Mouse (Mus musculus) bone marrow, adult 2 months (tissue): ENCODE results near the gene Cxcl1. TPM values are rescaled to one million over a fixed set of nuclear protein-coding genes. Genes with fewer than 3 reads are reported as not detected.

Source experiments
- H3K27ac ChIP-seq: fragments of 200-500 bp; 2 replicates; pipeline ENCODE4 v1.5.1; 2012; ENCODE audit warnings: low read depth, mild to moderate bottlenecking, control low read depth, inconsistent platforms, low read length; ENCODE audit not compliant: control insufficient read depth, poor library complexity, insufficient read depth
- H3K4me1 ChIP-seq: fragments of 200-500 bp; 2 replicates; pipeline ENCODE4 v1.6.1; 2011; ENCODE audit warnings: low read length; ENCODE audit not compliant: control insufficient read depth, insufficient read depth
- H3K4me3 ChIP-seq: fragments of 200-500 bp; replicated peaks from 2 replicates; pipeline ENCODE3; 2011; ENCODE audit warnings: mild to moderate bottlenecking, low read depth, low read length, control low read depth; ENCODE audit not compliant: control insufficient read depth
- CTCF ChIP-seq: fragments of 200-500 bp; IDR thresholded peaks from 2 replicates; pipeline ENCODE4 v1.5.1; 2011; ENCODE audit warnings: low read length, control low read depth; ENCODE audit not compliant: control insufficient read depth, insufficient read depth
- POLR2A ChIP-seq: fragments of 200-500 bp; IDR thresholded peaks from 2 replicates; pipeline ENCODE4 v1.6.1; 2011; ENCODE audit warnings: low read depth, mild to moderate bottlenecking, control low read depth, low read length, borderline replicate concordance; ENCODE audit not compliant: control insufficient read depth
- WGBS: fragments of 180-500 bp; shearing (Covaris S2); methylation state at CpG from one replicate; pipeline ENCODE4 v1.1.7; 2018; 5-methylcytosine and 5-hydroxymethylcytosine counted together
- polyA plus RNA-seq: library from polyadenylated mRNA; stranded (reverse); fragments of >200 nt; gene quantifications from 2 replicates; pipeline ENCODE4 v1.2.4, GENCODE M21; 2011; ENCODE audit warnings: low replicate concordance; ENCODE audit not compliant: missing spikeins, insufficient read depth, insufficient read length

Cxcl1 gene
- polyA plus RNA-seq, 1 experiment, result 1.6 TPM

DNA sequence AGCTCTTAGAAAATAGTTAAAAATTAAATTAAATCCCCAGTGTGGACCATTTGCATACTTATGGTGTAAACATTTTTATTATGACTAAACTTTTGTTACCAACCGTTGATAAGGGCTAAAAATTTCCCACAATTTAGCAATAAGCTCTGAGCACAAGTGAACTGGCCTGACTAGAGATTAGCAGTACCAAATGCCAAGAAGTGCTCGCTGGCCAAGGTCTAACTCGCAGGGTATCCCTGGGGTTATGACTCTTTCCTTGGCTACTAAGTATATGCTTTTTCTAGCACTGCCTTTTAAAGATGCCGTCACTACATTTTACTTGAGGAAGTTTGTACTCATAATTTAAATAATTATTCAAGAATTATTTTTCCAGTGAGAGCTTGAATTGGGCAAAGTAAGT, 10.0 kb upstream of the Cxcl1 start:
- no peak for TF ChIP-seq POLR2A
- WGBS, result 80% methylated on average over 4 of the region's 4 CpGs
- H3K4me1 ChIP-seq, result peaks cover 3% of the 10 kb centered on the region; the same call in 1 of the 2 replicates
- no peak overlapping the region; the same call in 1 of the 2 replicates for H3K27ac ChIP-seq
- no peak overlapping the region for H3K4me3 ChIP-seq

DNA sequence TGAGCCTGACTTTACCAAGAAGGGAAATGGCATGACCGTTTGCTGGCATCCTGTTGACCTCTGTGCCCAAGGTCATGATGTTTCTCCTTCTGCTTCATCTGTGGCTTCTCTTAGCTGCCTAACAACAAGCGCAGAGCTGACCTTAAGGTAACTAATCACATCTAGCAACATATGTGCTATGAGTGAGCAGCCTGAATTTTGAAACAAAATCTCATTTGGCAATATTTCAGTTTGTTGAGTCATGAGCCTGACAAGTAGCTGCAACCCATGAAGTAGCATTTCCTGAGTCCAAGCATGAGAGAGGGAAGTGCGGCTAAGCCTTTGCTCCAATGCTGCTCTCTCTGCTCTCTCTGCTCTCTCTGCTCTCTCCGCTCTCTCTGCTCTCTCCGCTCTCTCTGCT, 9.4 kb upstream of the Cxcl1 start:
- H3K4me1 ChIP-seq, result peaks cover 3% of the 10 kb centered on the region; the same call in 1 of the 2 replicates

DNA sequence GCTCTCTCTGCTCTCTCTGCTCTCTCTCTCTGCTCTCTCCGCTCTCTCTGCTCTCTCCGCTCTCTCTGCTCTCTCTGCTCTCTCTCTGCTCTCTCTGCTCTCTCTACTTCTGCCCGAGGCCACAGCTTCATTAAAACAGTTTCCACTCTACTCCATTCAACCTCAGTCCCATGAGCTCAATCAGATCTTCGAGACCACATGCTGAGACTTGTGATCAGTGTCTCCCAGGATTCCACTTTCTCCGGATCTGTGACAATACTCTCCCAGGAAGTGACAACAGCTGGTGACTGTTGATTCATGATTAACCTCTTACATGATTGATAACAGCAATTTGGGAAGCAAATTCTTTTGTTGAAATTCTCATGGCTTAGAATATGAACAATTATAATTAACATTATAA, 8.9 kb upstream of the Cxcl1 start:
- 81% methylated on average over 5 of the region's 5 CpGs for WGBS

More for the DNA sequence above, 9.4 kb upstream of the Cxcl1 start:
- no peak for TF ChIP-seq POLR2A
- no peak for TF ChIP-seq CTCF
- no peak overlapping the region for H3K4me3 ChIP-seq
- WGBS, result 54% methylated on average over 5 of the region's 5 CpGs
- H3K27ac ChIP-seq, result peak overlapping the region; percentile 79

DNA sequence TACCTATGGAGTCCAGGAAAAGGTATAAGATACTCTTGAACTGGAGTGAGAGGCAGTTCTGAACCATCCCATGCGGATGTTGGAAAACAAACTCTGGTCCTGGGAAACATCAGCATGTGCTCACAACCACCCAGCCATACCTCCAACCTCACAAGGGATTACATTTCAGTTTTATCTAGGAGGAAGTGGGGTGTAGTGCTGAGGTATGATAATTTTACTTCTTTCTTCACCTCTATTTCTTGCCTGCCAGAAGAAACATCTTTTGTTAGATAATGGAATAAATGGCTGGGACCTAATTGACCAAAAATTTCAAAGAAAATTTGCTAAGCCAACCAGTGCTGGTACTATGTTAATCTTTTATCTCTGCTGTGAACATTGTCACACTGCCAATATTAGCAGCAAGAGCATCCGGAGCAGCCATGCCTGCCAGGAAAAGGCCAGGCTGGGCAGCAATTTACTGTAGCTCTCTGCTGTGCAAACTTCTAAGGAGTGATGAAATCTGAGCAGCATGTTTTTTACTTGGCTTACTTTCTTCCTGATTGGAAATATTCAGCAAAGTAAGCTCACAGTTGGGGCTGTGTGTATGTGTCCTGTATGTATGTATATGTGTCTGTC, 6.3 kb upstream of the Cxcl1 start:
- WGBS, result 41% methylated on average over 2 of the region's 2 CpGs
- TF ChIP-seq POLR2A (no peak), CTCF (no peak)
- Histone ChIP-seq H3K4me3 (no peak overlapping the region), H3K27ac (no peak overlapping the region), H3K4me1 (peaks cover 2% of the 10 kb centered on the region; the same call in 1 of the 2 replicates)

More for the DNA sequence above, 8.9 kb upstream of the Cxcl1 start:
- no peak overlapping the region for H3K4me3 ChIP-seq
- H3K27ac ChIP-seq, result peak overlapping the region; percentile 79
- peaks cover 3% of the 10 kb centered on the region; the same call in 1 of the 2 replicates for H3K4me1 ChIP-seq
- TF ChIP-seq POLR2A, result no peak
- TF ChIP-seq CTCF, result no peak

DNA sequence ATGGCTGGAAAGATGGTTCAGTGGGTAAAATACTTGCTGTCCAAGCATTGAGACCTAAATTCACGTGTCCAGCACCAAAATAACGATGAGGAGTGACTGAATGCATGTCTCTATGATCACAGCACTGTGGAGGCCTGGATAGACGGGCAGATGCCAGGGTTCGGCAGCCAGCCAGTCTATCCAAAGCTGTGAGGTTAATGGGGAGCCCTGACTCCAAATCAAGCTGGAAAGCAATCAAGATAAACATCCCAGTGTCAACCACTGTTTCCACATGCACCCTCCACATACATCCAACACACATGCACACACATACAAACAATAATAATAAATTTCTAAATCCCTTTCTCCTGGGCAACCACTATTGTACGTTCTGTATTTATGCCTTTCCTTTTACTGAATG, 2.4 kb upstream of the Cxcl1 start:
- Histone ChIP-seq H3K27ac (no peak overlapping the region), H3K4me1 (no peaks in the 10 kb centered on the region), H3K4me3 (no peak overlapping the region)
- TF ChIP-seq CTCF (no peak), POLR2A (no peak)
- whole genome bisulfite sequencing, result 76% methylated on average over 5 of the region's 5 CpGs

DNA sequence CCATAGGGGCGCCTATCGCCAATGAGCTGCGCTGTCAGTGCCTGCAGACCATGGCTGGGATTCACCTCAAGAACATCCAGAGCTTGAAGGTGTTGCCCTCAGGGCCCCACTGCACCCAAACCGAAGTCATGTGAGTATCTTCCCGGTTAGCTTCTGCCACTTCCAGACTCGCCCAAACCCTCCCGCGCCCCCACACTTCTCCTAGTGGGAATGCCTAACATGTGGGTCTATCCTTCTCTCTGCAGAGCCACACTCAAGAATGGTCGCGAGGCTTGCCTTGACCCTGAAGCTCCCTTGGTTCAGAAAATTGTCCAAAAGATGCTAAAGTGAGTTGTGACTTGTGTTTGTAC, 398 bp downstream of the Cxcl1 start:
- no peaks in the 10 kb centered on the region for H3K4me1 ChIP-seq
- H3K4me3 ChIP-seq, result no peak overlapping the region
- WGBS, result 50% methylated on average over 10 of the region's 10 CpGs
- no peak for TF ChIP-seq POLR2A
- TF ChIP-seq CTCF, result no peak
- no peak overlapping the region for H3K27ac ChIP-seq

DNA sequence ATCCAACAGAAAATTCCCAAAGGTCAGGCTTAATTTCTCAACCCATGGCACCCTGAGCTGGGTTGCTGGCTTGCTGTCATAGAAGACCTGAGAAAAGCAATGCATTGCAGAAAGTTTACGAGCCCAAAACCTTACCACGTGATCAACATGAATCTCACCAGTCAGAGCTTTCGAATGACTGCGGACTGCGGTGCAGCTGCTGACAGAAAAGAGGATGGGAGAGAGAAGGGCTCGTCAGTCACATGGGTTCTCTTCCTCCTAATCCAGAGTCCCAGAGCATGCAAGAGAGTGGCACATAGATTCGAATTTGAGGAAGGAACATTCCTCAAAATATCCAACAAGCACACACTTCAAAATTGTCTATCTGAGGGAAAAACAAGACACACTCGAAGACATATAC, 3.2 kb downstream of the Cxcl1 start:
- Histone ChIP-seq H3K27ac (no peak overlapping the region), H3K4me1 (no peaks in the 10 kb centered on the region; the same call in 1 of the 2 replicates), H3K4me3 (no peak overlapping the region)
- WGBS, result 68% methylated on average over 8 of the region's 8 CpGs
- TF ChIP-seq POLR2A (no peak), CTCF (no peak)

DNA sequence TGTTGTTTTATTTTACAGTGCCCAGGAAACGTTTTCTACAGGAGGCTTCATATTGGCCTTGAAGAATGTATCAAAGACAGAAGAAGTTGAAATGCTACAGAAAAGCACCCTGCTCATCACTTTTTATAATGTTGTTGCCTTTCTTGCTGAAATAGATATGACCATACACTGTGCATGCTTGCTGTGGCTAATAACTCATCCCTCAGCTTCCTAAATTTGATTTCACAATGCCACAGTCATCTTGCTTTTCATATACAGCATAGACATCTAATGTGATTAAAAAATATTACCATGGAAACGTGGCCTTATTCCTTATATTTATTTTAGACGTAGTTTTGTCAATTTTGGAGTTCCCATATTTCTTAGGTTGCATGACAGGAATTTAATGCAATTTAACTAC, 6.4 kb downstream of the Cxcl1 start:
- Histone ChIP-seq H3K4me3 (no peak overlapping the region), H3K4me1 (no peaks in the 10 kb centered on the region; the same call in 1 of the 2 replicates), H3K27ac (no peak overlapping the region)
- 47% methylated on average over 3 of the region's 3 CpGs for WGBS
- TF ChIP-seq CTCF (no peak), POLR2A (no peak)

DNA sequence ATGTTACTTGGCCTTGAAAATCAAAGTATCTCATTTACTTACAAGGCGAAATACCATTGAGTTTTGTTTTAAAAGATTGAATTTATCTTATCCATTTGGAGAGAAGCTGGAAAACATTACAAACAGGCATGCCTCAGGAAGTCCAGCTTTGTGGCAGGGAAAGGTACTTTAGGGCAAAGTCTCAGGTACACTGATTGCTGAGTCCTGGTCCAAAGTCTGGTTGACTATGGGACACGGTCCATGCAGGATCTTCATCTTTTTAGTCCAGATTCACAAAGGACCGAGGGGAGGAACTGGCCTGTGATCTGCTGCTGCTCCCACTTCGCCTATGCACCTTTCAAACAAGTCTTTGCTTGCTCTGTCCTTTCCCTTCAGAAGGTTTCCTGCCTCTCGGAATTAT, 8.3 kb downstream of the Cxcl1 start:
- WGBS, result 76% methylated on average over 5 of the region's 5 CpGs
- Histone ChIP-seq H3K27ac (no peak overlapping the region), H3K4me3 (no peak overlapping the region), H3K4me1 (peaks cover 2% of the 10 kb centered on the region)
- TF ChIP-seq POLR2A (no peak), CTCF (no peak)
